Mouse (Mus musculus) left cerebral cortex, adult 6 months (tissue): ENCODE measurements around the gene Fyb2. TPM values are rescaled to one million over a fixed set of nuclear protein-coding genes. Genes with fewer than 3 reads are reported as not detected.

Experiments used
- long read RNA-seq, 2 experiments: library from polyadenylated mRNA; unstranded; transcript quantifications; one replicate each; pipeline ENCODE4 v2.0.0; 2019 to 2020
- polyA plus RNA-seq: library from polyadenylated mRNA; unstranded; fragments of <200 nt; fragmentation: Nextera tagmentation; gene quantifications from 2 replicates; pipeline ENCODE4 v1.2.3, GENCODE M21; 2021

Gene Fyb2
- 0.20 and 0.47 TPM in 2 replicates for polyA plus RNA-seq
- long read RNA-seq, experiment 1 = 0 reads
- long read RNA-seq, experiment 2 = 0 reads

DNA sequence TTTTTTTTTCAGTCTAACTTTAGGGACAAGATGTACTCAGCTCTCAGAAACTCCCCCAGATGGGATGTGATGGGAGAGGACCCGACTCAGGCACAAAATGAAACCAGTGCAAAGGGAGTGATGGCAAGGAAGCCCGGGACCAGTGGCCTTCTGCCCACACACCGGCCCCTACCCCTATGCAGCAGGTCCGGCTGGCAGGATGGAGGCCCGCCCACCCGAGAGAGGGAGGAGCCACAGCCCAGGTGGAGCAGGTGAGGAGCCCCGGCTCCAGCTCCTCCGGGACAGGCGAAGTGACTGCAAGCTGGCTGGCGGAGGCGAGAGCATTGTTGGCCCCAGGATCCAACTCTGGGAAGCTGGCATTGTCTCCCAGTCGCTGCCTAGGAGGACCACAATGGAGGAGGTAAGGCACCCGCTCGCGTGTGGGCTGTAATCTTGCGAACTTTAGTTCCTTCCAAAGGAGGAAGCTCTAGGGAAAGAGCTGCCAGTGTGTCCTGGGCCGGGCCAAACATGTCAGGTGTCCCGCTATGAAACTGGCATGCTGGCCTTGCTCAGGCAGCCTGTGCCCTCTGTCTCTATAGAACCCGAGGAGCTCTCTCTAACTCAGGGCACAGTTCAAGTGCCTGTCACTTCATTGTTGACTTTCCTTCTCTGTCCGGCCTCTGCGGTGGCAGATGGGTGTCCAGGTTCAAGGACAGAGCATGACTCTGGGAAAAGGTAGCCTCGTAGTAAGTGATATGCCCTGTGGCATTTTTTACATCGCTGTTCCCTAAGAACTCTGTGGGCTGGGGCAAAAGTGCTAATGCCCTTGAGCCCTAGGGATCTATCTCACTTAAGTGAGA, at the start of gene Fyb2:
Gene Fyb2 (plus strand): TSS at position 166 of the 839 bp plus-strand sequence.

GRCm38 (mm10) chr4:104876323-104876722, 36.9 kb upstream of the Fyb2 start, which contains the start of gene C8a:
Gene C8a (minus strand): TSS chr4:104876398.

Other genes starting within 250 kb of the Fyb2 start
- not detected in 2 replicates for gene C8b, start 147.1 kb upstream of the Fyb2 start, polyA plus RNA-seq
- gene Gm17662, start 56.1 kb upstream of the Fyb2 start, polyA plus RNA-seq = not detected in 2 replicates
- 0.03 TPM in 1 of 2 replicates, not detected in the other for gene C8a, start 37.1 kb upstream of the Fyb2 start, polyA plus RNA-seq
- 7.4 and 7.5 TPM in 2 replicates for gene Prkaa2, start 196.4 kb downstream of the Fyb2 start, polyA plus RNA-seq
- gene Plpp3, start 243.9 kb downstream of the Fyb2 start, polyA plus RNA-seq = 71.9 and 88.2 TPM in 2 replicates